Mouse (Mus musculus) intestine, postnatal 0 days (tissue): ENCODE data around the gene Foxd1. TPM values are rescaled to one million over a fixed set of nuclear protein-coding genes. Genes with fewer than 3 reads are reported as not detected.

Experiments used
- ATAC-seq: fragments of 200-750 bp; cut with Nextera tagmentation; 2 replicates; pipeline ENCODE4 v1.8.0; 2017; ENCODE audit warnings: mild to moderate bottlenecking, moderate TSS enrichment, moderate library complexity
- H3K27ac ChIP-seq: fragments of 300-500 bp; sonication (generic); 2 replicates; pipeline ENCODE4 v1.5.1; 2014; ENCODE audit warnings: mild to moderate bottlenecking, low read depth, low read length, moderate library complexity
- H3K27me3 ChIP-seq: fragments of 300-500 bp; sonication (generic); replicated peaks from 2 replicates; pipeline ENCODE4 v1.6.1; 2014; ENCODE audit warnings: low read length, mixed read lengths; ENCODE audit not compliant: control insufficient read depth, insufficient read depth
- H3K36me3 ChIP-seq: fragments of 300-500 bp; sonication (generic); 2 replicates; pipeline ENCODE4 v1.6.1; 2014; ENCODE audit warnings: mild to moderate bottlenecking, moderate library complexity; ENCODE audit not compliant: control insufficient read depth, insufficient read depth
- H3K4me1 ChIP-seq: fragments of 300-500 bp; sonication (generic); replicated peaks from 2 replicates; pipeline ENCODE4 v1.6.1; 2014; ENCODE audit warnings: antibody characterized with exemption, low read length, mixed read lengths; ENCODE audit not compliant: control insufficient read depth, insufficient read depth
- H3K4me2 ChIP-seq: fragments of 300-500 bp; sonication (generic); replicated peaks from 2 replicates; pipeline ENCODE4 v1.6.1; 2014; ENCODE audit warnings: low read depth, mild to moderate bottlenecking, moderate library complexity
- H3K4me3 ChIP-seq: fragments of 300-500 bp; sonication (generic); 2 replicates; pipeline ENCODE4 v1.5.1; 2014; ENCODE audit warnings: low read depth, low read length
- H3K9ac ChIP-seq: fragments of 300-500 bp; sonication (generic); 2 replicates; pipeline ENCODE4 v1.6.1; 2014; ENCODE audit warnings: mild to moderate bottlenecking, low read depth, low read length
- H3K9me3 ChIP-seq: fragments of 300-500 bp; sonication (generic); 2 replicates; pipeline ENCODE4 v1.6.1; 2016; ENCODE audit warnings: mixed run types; ENCODE audit not compliant: control insufficient read depth
- CTCF ChIP-seq: sonication (generic); IDR thresholded peaks from 2 replicates; pipeline ENCODE4 v1.5.1; 2016; ENCODE audit warnings: low read depth, mild to moderate bottlenecking, control low read depth, antibody characterized with exemption, moderate library complexity
- WGBS: fragments of 180-500 bp; shearing (Covaris S2); extraction: QIAGEN DNeasy Blood & Tissue Kit; methylation state at CpG from one replicate; pipeline ENCODE4 v1.1.7; 2014; 5-methylcytosine and 5-hydroxymethylcytosine counted together
- polyA plus RNA-seq: library from polyadenylated mRNA; unstranded; fragments of >200 nt; fragmentation: Nextera tagmentation; extraction: Ambion mirVana; gene quantifications from 2 replicates; pipeline ENCODE4 v1.2.1, GENCODE M21; 2015

The Foxd1 gene
- polyA plus RNA-seq, 1 experiment from 2014 or later = not detected

GRCm38 (mm10) chr13:98390363-98390762, 36.3 kb downstream of the Foxd1 start:
- Histone ChIP-seq H3K4me3 (no peak overlapping the region), H3K4me1 (no peaks in the 10 kb centered on the region), H3K9ac (no peak overlapping the region), H3K27ac (no peak overlapping the region), H3K9me3 (no peaks in the 10 kb centered on the region), H3K27me3 (peaks cover 55% of the 10 kb centered on the region), H3K4me2 (no peak overlapping the region), H3K36me3 (no peaks in the 10 kb centered on the region)
- ATAC-seq = no peak
- 17% methylated on average over 6 of the region's 6 CpGs for WGBS
- no peak for TF ChIP-seq CTCF

GRCm38 (mm10) chr13:98390771-98391634, 37.0 kb downstream of the Foxd1 start:
- no peaks in the 10 kb centered on the region for H3K36me3 ChIP-seq
- no peak overlapping the region for H3K27ac ChIP-seq
- no peaks in the 10 kb centered on the region for H3K4me1 ChIP-seq
- no peak for ATAC-seq
- no peak overlapping the region for H3K9ac ChIP-seq
- H3K4me2 ChIP-seq = peak overlapping the region; percentile 69
- H3K9me3 ChIP-seq = no peaks in the 10 kb centered on the region
- peaks cover 55% of the 10 kb centered on the region for H3K27me3 ChIP-seq
- 1% methylated on average over 68 of the region's 68 CpGs for WGBS
- TF ChIP-seq CTCF = 0 out of 2 replicates have a peak, but pooled peaks have one; percentile 21
- H3K4me3 ChIP-seq = peak overlapping the region; percentile 36

GRCm38 (mm10) chr13:98391635-98391990, 37.6 kb downstream of the Foxd1 start:
- H3K27me3 ChIP-seq = peaks cover 55% of the 10 kb centered on the region
- H3K4me3 ChIP-seq = peak overlapping the region; percentile 36; the same call in 1 of the 2 replicates
- H3K9ac ChIP-seq = no peak overlapping the region
- H3K36me3 ChIP-seq = no peaks in the 10 kb centered on the region
- TF ChIP-seq CTCF = no peak
- no peaks in the 10 kb centered on the region for H3K9me3 ChIP-seq
- no peaks in the 10 kb centered on the region for H3K4me1 ChIP-seq
- H3K27ac ChIP-seq = no peak overlapping the region
- peak overlapping the region; percentile 69 for H3K4me2 ChIP-seq
- 13% methylated on average over 4 of the region's 4 CpGs for WGBS
- no peak for ATAC-seq

- no peak for ATAC-seq
- H3K27me3 ChIP-seq = peaks cover 55% of the 10 kb centered on the region
- TF ChIP-seq CTCF = no peak
- no peaks in the 10 kb centered on the region for H3K4me1 ChIP-seq
- no peak overlapping the region for H3K27ac ChIP-seq
- H3K4me3 ChIP-seq = no peak overlapping the region
- H3K4me2 ChIP-seq = no peak overlapping the region
- no peaks in the 10 kb centered on the region for H3K36me3 ChIP-seq
- H3K9me3 ChIP-seq = no peaks in the 10 kb centered on the region
- 38% methylated on average over 6 of the region's 6 CpGs for WGBS
- H3K9ac ChIP-seq = no peak overlapping the region
These were observed 38.0 kb downstream of the Foxd1 start for GRCm38 (mm10) chr13:98392031-98392430.

GRCm38 (mm10) chr13:98393356-98394070, 39.5 kb downstream of the Foxd1 start:
- Histone ChIP-seq H3K27ac (no peak overlapping the region), H3K4me1 (no peaks in the 10 kb centered on the region), H3K9me3 (no peaks in the 10 kb centered on the region), H3K4me3 (no peak overlapping the region), H3K27me3 (peaks cover 54% of the 10 kb centered on the region), H3K36me3 (no peaks in the 10 kb centered on the region), H3K9ac (no peak overlapping the region), H3K4me2 (no peak overlapping the region)
- ATAC-seq = no peak
- 33% methylated on average over 10 of the region's 10 CpGs for WGBS
- no peak for TF ChIP-seq CTCF

Other genes with a start within 250 kb of the Foxd1 start
- gene Arhgef28, start 147.8 kb upstream of the Foxd1 start, polyA plus RNA-seq = 13.8 and 15.1 TPM in 2 replicates
- gene Utp15, start 91.2 kb upstream of the Foxd1 start, polyA plus RNA-seq = 9.3 and 9.8 TPM in 2 replicates
- 18.9 and 19.3 TPM in 2 replicates for gene Ankra2, start 91.2 kb upstream of the Foxd1 start, polyA plus RNA-seq
- not detected in 2 replicates for gene Gm21976, start 74.4 kb upstream of the Foxd1 start, polyA plus RNA-seq
- gene Btf3, start 37.2 kb upstream of the Foxd1 start, polyA plus RNA-seq = 471 and 494 TPM in 2 replicates
- gene Gm10320, start 137.8 kb downstream of the Foxd1 start, polyA plus RNA-seq = 1.9 and 2.4 TPM in 2 replicates